Mouse (Mus musculus): ENCODE measurements around the gene Shroom3. TPM values are rescaled to one million over a fixed set of nuclear protein-coding genes. Genes with fewer than 3 reads are reported as not detected.

Gene Shroom3
- total and polyA plus RNA-seq, 3 experiments = not detected

DNA sequence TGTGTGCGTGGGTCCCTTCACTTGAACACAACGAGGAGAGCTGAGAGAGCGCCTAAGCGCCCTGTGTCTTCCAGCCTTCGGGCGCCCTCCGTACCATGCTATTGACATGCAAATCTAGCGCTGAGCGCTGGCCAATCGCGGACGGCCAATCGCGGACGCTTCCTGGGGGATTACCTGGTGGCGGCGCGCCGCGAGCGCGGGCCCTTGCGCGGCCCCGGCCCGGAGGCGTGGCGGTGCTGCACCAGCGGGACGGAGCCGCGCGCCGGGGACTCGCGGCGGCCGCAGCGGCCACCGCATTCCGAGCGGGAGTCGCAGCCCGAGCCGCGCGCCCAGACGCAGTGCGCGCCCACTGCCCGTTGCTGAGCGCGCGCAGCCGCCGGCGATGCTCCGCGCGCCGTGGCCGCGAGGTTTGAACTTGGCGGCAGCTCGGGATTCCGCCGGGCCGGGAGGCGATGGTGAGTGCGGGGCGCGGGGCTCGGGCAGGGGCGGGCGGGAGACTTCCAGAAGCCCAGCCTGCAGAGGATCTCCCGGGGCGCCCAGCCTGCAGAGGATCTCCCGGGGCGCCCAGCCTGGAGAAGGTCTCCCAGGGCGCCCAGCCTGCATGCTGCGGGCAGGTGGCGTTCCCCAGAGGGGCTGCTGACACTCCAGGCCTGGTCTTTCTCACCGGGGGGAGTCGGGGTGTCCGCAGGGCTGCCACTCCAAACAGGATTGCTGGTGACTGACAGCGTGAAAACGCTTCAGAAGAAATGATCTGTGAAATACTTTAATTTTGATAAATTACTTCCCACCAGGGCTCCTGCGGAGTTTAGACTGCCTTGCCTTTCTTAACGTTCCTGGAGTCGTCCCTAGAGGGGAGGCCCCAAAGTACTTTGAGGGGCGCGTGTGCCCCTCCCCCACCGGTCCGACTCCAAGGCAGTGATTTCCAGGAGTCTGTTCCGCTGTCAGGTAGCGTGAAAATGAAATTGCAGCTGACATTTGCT is 214.8 kb downstream of the Shroom3 start:
- no peak overlapping the region for H3K27ac ChIP-seq (ENCODE audit: control insufficient read depth, low read depth, low read length)
- H3K4me3 ChIP-seq (ENCODE audit: control insufficient read depth in 1 of 2, insufficient read depth in 1 of 2, low read depth in 2 of 2, low read length in 2 of 2) = no peak overlapping the region
- no peak for DNase-seq (ENCODE audit: low read depth, low spot score)
- TF ChIP-seq MYC (IDR thresholded peaks at IDR 0.05; ENCODE audit: low read depth, low read length) = no peak
- TF ChIP-seq NRF1 (IDR thresholded peaks at IDR 0.05; ENCODE audit: insufficient read depth, low read depth, low read length, poor library complexity, severe bottlenecking) = no peak
- TF ChIP-seq ZMIZ1 (IDR thresholded peaks at IDR 0.05; ENCODE audit: low read depth, low read length) = no peak
- no peak for TF ChIP-seq GATA1 (IDR thresholded peaks at IDR 0.05; ENCODE audit: low read depth, low read length)
- no peak for TF ChIP-seq POLR2AphosphoS2 (IDR thresholded peaks at IDR 0.05; ENCODE audit: low read length)
- no peak for TF ChIP-seq EP300 (IDR thresholded peaks at IDR 0.05; ENCODE audit: low read depth in 1 of 2, low read length in 2 of 2)
- H3K9me3 ChIP-seq (replicated peaks; ENCODE audit: insufficient read depth, low read length) = no peaks in the 10 kb centered on the region
- H3K36me3 ChIP-seq (ENCODE audit: control insufficient read depth in 1 of 2, insufficient read depth in 2 of 2, low read length in 2 of 2) = no peaks in the 10 kb centered on the region
- H3K4me1 ChIP-seq (ENCODE audit: control insufficient read depth in 1 of 2, insufficient read depth in 2 of 2, low read length in 2 of 2) = no peaks in the 10 kb centered on the region
- no peaks in the 10 kb centered on the region for H3K27me3 ChIP-seq (ENCODE audit: control insufficient read depth in 1 of 2, insufficient read depth in 2 of 2, low read length in 2 of 2)
- H3K9ac ChIP-seq (ENCODE audit: control insufficient read depth, low read depth, low read length, poor library complexity, severe bottlenecking) = no peak overlapping the region
- H3K79me2 ChIP-seq (ENCODE audit: control insufficient read depth, insufficient read depth, low read length, poor library complexity) = no peaks in the 10 kb centered on the region

DNA sequence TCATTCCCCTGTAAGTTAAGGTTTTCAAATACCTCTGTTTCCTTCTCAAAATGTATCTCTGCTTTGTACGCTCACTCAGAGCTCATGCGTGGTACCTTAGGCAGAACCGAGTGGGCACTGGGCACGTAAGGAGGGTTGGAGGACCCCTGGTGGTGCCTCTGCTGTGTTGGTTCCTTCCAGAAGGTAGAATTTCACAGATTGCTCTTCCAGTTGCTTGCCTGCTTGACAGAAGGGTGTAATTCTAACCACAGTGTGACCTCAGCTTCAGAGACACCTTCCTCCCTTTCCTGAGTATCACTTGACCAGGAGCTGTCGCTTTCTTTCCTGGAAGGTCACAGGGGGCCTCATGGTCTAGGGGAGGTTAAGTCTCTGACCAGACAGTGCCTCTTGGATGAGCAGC is 217.2 kb downstream of the Shroom3 start:
- Histone ChIP-seq H3K27ac (ENCODE audit: control insufficient read depth, low read depth, low read length) (no peak overlapping the region), H3K79me2 (ENCODE audit: control insufficient read depth, insufficient read depth, low read length, poor library complexity) (no peaks in the 10 kb centered on the region), H3K27me3 (ENCODE audit: control insufficient read depth in 1 of 2, insufficient read depth in 2 of 2, low read length in 2 of 2) (no peaks in the 10 kb centered on the region), H3K4me3 (ENCODE audit: control insufficient read depth in 1 of 2, insufficient read depth in 1 of 2, low read depth in 2 of 2, low read length in 2 of 2) (no peak overlapping the region), H3K4me1 (ENCODE audit: control insufficient read depth in 1 of 2, insufficient read depth in 2 of 2, low read length in 2 of 2) (no peaks in the 10 kb centered on the region), H3K9me3 (replicated peaks; ENCODE audit: insufficient read depth, low read length) (no peaks in the 10 kb centered on the region), H3K9ac (ENCODE audit: control insufficient read depth, low read depth, low read length, poor library complexity, severe bottlenecking) (no peak overlapping the region), H3K36me3 (ENCODE audit: control insufficient read depth in 1 of 2, insufficient read depth in 2 of 2, low read length in 2 of 2) (no peaks in the 10 kb centered on the region)
- DNase-seq (ENCODE audit: low read depth, low spot score) = no peak
- TF ChIP-seq HCFC1 (IDR thresholded peaks at IDR 0.05; ENCODE audit: low read depth, low read length) = no peak
- no peak for TF ChIP-seq MAFK (IDR thresholded peaks at IDR 0.05; ENCODE audit: borderline replicate concordance, low read depth, low read length)
- no peak for TF ChIP-seq ZC3H11A (IDR thresholded peaks at IDR 0.05; ENCODE audit: low read depth, low read length)
- no peak for TF ChIP-seq SMC3 (IDR thresholded peaks at IDR 0.05; ENCODE audit: low read depth, low read length)
- no peak for TF ChIP-seq USF1 (IDR thresholded peaks at IDR 0.05; ENCODE audit: low read depth, low read length)
- TF ChIP-seq ETS1 (IDR thresholded peaks at IDR 0.05; ENCODE audit: low read depth, low read length) = no peak
- TF ChIP-seq CHD1 (IDR thresholded peaks at IDR 0.05; ENCODE audit: low read depth, low read length) = no peak
- TF ChIP-seq EP300 (IDR thresholded peaks at IDR 0.05; ENCODE audit: low read depth in 1 of 2, low read length in 2 of 2) = no peak
- no peak for TF ChIP-seq GABPA (IDR thresholded peaks at IDR 0.05; ENCODE audit: low read depth, low read length)
- no peak for TF ChIP-seq MEF2A (IDR thresholded peaks at IDR 0.05; ENCODE audit: extremely low read depth, insufficient replicate concordance, low read depth, low read length, poor library complexity, severe bottlenecking)
- TF ChIP-seq BHLHE40 (IDR thresholded peaks at IDR 0.05; ENCODE audit: borderline replicate concordance, low read depth, low read length) = no peak
- TF ChIP-seq USF2 (IDR thresholded peaks at IDR 0.05; ENCODE audit: borderline replicate concordance in 1 of 2, insufficient read depth in 1 of 2, low read depth in 1 of 2, low read length in 2 of 2) = no peak
- TF ChIP-seq TCF12 (IDR thresholded peaks at IDR 0.05; ENCODE audit: low read depth, low read length) = no peak
- no peak for TF ChIP-seq TBP (IDR thresholded peaks at IDR 0.05; ENCODE audit: low read depth, low read length)
- TF ChIP-seq CTCF (IDR thresholded peaks at IDR 0.05 in 2 of 3, conservative IDR thresholded peaks at IDR 0.05 in 1 of 3; ENCODE audit: control insufficient read depth in 1 of 3, insufficient read depth in 1 of 3, low read depth in 2 of 3, low read length in 3 of 3, poor library complexity in 1 of 3, severe bottlenecking in 1 of 3) = no peak
- no peak for TF ChIP-seq JUND (IDR thresholded peaks at IDR 0.05; ENCODE audit: low read depth, low read length)
